Mouse (Mus musculus) lung, postnatal 36 days (tissue): ENCODE measurements around the gene Kcnc3.

Experiments
- DNase-seq: peaks from one replicate; pipeline ENCODE4 v3.0.0; 2022; ENCODE audit warnings: mixed read lengths

The Kcnc3 gene

GRCm38 (mm10) chr7:44571811-44572210, 18.7 kb upstream of the Kcnc3 start:
- DNase-seq, result no peak

DNA sequence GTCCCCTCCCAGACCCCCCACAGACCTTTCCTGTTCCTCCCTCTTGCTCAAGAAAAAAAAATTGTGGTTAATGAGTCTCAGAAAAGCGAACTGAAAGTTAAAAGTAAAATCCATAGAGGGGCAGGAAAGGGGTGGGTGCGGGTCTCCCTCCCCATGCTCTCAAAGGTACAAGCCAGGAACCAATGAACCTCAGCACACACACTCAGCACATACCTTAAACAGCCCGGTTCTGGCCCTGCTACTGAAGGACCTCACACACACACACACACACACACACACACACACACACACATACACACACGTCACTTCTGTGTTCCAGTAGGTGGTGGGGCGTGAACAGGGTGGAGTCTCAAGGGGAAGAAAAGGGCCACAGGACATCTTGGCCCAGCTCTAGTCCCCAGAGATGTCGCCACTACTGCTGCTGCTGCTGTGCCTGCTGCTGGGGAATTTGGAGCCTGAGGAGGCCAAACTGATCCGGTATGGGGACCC, 18.2 kb upstream of the Kcnc3 start, which contains the start of gene Napsa:
Napsa (plus strand) TSS at position 168 of the 489 bp plus-strand sequence.
- peak; percentile 87 for DNase-seq

GRCm38 (mm10) chr7:44572956-44573484, 17.4 kb upstream of the Kcnc3 start:
- DNase-seq, result no peak

DNA sequence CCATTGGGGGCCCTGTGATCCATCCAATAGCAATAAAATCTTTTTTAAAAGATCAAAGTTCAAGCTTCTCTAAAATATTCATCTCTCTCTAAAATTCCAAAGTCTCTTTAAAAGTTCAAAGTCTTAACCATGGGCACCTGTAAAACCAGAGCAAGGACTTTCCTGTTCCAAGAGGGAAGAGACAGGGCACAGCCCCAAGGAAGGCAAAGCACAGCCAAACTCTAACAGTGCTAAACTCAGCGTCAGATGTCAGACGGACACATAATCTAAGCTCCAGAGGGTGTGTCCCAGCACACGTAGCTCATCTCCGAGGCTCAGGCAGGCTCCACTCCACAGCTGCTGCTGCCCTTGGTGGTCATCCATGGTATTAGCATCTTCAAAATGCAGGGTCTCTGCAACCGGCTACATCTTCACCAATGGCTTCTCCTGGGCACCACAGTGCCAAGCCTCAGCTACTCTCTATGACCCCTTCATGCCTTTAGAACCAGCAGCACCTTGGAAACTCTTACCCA, 14.1 kb upstream of the Kcnc3 start:
- no peak for DNase-seq

GRCm38 (mm10) chr7:44581637-44582036, 8.8 kb upstream of the Kcnc3 start:
- no peak for DNase-seq

- no peak for DNase-seq
Observed at GRCm38 (mm10) chr7:44582709-44583108, 7.8 kb upstream of the Kcnc3 start.

GRCm38 (mm10) chr7:44583146-44583545, 7.3 kb upstream of the Kcnc3 start:
- DNase-seq, result peak; percentile 80

- no peak for DNase-seq
Observed at GRCm38 (mm10) chr7:44584265-44584804, 6.1 kb upstream of the Kcnc3 start.

- no peak for DNase-seq
Observed at GRCm38 (mm10) chr7:44584921-44585320, 5.5 kb upstream of the Kcnc3 start.

- no peak for DNase-seq
Observed at GRCm38 (mm10) chr7:44585606-44586005, 4.9 kb upstream of the Kcnc3 start.

GRCm38 (mm10) chr7:44586518-44586917, 3.9 kb upstream of the Kcnc3 start:
- no peak for DNase-seq

- peak; percentile 43 for DNase-seq
Observed at GRCm38 (mm10) chr7:44586930-44587329, 3.5 kb upstream of the Kcnc3 start.

DNA sequence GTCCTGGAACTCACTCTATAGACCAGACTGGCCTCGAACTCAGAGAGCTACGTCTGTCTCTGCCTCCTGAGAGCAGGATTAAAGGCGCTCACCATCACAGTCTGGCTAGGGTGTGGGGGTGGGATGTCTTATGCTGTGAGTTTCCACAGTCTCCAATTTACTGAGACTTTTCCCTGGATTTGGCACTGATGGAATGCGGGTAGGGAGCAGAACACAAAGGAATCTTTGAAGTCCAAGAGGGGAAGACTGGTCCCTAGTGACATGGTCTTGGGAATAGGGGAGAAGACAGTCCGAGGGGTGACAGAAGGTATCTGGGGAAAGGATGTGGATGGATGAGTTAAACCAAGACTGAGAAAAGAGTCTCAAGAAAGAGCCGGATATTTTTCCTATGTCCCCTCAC, 2.8 kb upstream of the Kcnc3 start:
- no peak for DNase-seq

- peak; percentile 31 for DNase-seq
Observed at GRCm38 (mm10) chr7:44588338-44588737, 2.1 kb upstream of the Kcnc3 start.

- DNase-seq, result peak; percentile 93
Observed at GRCm38 (mm10) chr7:44589149-44589548, 1.3 kb upstream of the Kcnc3 start.

DNA sequence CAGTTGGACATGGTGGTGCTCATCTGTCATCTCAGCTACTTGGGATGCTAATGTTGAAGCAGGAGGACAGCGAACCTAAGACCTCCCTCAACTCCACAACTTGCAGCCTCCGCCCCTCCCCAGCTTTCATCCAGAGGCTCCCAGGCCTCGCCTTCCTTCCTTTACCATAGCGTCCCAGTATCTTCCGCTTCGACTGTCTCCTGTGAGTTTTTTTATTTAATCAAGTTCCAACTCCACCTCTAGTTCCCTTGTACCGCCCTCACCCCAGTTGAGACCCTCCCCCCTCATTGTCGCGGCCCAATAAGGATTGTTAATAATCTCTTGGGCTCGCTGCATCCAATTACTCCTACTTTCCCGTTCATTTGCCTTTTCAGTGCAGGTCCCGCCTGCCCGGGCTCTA, 518 bp upstream of the Kcnc3 start:
- DNase-seq, result no peak

- no peak for DNase-seq
Observed at GRCm38 (mm10) chr7:44591348-44592116, 1.1 kb downstream of the Kcnc3 start.

GRCm38 (mm10) chr7:44593051-44593450, 2.6 kb downstream of the Kcnc3 start:
- no peak for DNase-seq

DNA sequence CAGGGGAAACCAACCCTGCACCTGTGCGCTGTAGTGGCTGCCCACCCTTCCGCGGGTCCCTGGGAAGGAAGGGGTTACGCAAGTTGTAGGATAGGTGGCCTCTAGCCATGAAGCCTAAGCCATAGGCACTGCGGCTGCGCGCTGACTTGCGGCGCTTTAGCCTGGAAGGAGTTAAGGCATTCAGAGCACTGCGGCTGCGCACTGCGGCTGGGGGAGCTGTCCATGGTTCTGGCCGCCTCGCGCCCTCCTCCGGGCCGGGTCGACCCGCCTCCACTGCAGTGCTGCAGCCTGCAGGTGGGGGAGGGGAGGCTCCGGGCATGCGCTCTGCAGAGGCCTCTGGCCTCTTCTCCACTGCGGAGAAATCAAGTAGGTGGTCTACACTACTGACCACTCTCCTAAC, 3.3 kb downstream of the Kcnc3 start:
- DNase-seq, result peak; percentile 87

DNA sequence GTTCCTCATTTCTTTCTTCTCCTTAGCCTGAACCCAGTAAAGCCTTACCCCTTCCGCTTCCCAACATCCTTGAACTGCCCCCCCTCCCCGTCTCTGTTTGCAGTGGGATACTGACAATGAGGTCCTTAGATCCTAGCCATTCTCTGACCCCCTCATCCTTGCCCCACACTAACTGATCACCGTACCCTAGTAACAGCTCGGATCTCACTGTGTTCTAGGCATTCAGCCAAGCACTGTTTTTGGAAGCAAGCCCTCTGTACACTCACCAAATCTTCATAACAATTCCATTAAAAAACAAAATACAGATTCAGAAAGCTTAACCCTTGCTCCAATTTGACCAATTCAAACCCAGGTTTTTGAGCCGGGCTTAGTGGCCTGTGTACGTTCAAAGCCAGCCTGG, 3.8 kb downstream of the Kcnc3 start:
- DNase-seq, result no peak

DNA sequence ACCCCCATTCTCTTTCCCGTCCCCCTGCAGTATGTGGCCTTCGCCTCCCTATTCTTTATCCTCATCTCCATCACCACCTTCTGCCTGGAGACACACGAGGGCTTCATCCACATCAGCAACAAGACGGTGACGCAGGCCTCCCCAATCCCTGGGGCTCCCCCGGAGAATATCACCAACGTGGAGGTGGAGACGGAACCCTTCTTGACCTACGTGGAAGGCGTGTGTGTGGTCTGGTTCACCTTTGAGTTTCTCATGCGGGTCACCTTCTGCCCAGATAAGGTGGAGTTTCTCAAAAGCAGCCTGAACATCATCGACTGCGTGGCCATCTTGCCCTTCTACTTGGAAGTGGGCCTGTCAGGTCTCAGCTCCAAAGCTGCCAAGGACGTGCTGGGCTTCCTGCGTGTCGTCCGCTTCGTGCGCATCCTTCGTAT, 4.7 kb downstream of the Kcnc3 start:
- DNase-seq, result no peak

- no peak for DNase-seq
Observed at GRCm38 (mm10) chr7:44596051-44596450, 5.6 kb downstream of the Kcnc3 start.

GRCm38 (mm10) chr7:44596996-44597538, 6.6 kb downstream of the Kcnc3 start:
- DNase-seq, result no peak

- DNase-seq, result no peak
Observed at GRCm38 (mm10) chr7:44597666-44598065, 7.2 kb downstream of the Kcnc3 start.
